Mouse (Mus musculus) heart, postnatal 0 days (tissue): ENCODE measurements around the gene Adrb1. TPM values are rescaled to one million over a fixed set of nuclear protein-coding genes. Genes with fewer than 3 reads are reported as not detected.

Experiments used
- ATAC-seq: fragments of 200-750 bp; cut with Nextera tagmentation; 2 replicates; pipeline ENCODE4 v1.8.0; 2017; ENCODE audit warnings: low read depth, moderate number of reproducible peaks, moderate library complexity; ENCODE audit not compliant: insufficient read depth
- DNase-seq: peaks from one replicate; pipeline ENCODE4 v3.0.0-alpha.2; 2016; ENCODE audit warnings: low spot score
- H3K27ac ChIP-seq: fragments of 300-500 bp; sonication (generic); 2 replicates; pipeline ENCODE4 v1.5.1; 2014; ENCODE audit warnings: low read depth, mild to moderate bottlenecking
- H3K27me3 ChIP-seq: fragments of 300-500 bp; sonication (generic); 2 replicates; pipeline ENCODE4 v1.6.1; 2014; ENCODE audit warnings: low read length, mixed read lengths; ENCODE audit not compliant: control insufficient read depth, insufficient read depth
- H3K36me3 ChIP-seq: fragments of 300-500 bp; sonication (generic); replicated peaks from 2 replicates; pipeline ENCODE4 v1.6.1; 2014; ENCODE audit warnings: low read length, mixed read lengths; ENCODE audit not compliant: control insufficient read depth, insufficient read depth
- H3K4me1 ChIP-seq: fragments of 300-500 bp; sonication (generic); 2 replicates; pipeline ENCODE4 v1.6.1; 2014; ENCODE audit warnings: antibody characterized with exemption; ENCODE audit not compliant: control insufficient read depth, insufficient read depth
- H3K4me2 ChIP-seq: fragments of 300-500 bp; sonication (generic); 2 replicates; pipeline ENCODE4 v1.6.1; 2014; ENCODE audit warnings: low read depth, mild to moderate bottlenecking, low read length, moderate library complexity
- H3K4me3 ChIP-seq: fragments of 300-500 bp; sonication (generic); 2 replicates; pipeline ENCODE4 v1.5.1; 2014; ENCODE audit warnings: low read depth, low read length
- H3K9ac ChIP-seq: fragments of 300-500 bp; sonication (generic); replicated peaks from 2 replicates; pipeline ENCODE4 v1.6.1; 2014; ENCODE audit warnings: low read depth, low read length, mixed read lengths
- H3K9me3 ChIP-seq: fragments of 300-500 bp; sonication (generic); replicated peaks from 2 replicates; pipeline ENCODE4 v1.6.1; 2016; ENCODE audit warnings: low read length; ENCODE audit not compliant: control insufficient read depth
- CTCF ChIP-seq: IDR thresholded peaks from 2 replicates; pipeline ENCODE4 v1.5.1; 2016; ENCODE audit warnings: antibody characterized with exemption, control low read depth, low read depth
- EP300 ChIP-seq: IDR thresholded peaks from 2 replicates; pipeline ENCODE4 v1.6.1; 2016; ENCODE audit warnings: antibody characterized with exemption, low read depth
- WGBS: fragments of 180-500 bp; shearing (Covaris S2); extraction: QIAGEN DNeasy Blood & Tissue Kit; methylation state at CpG from one replicate; pipeline ENCODE4 v1.1.7; 2014; 5-methylcytosine and 5-hydroxymethylcytosine counted together
- polyA plus RNA-seq: library from polyadenylated mRNA; unstranded; fragments of >200 nt; fragmentation: Nextera tagmentation; extraction: Ambion mirVana; gene quantifications from 2 replicates; pipeline ENCODE4 v1.2.1, GENCODE M21; 2015
- total RNA-seq: library from RNA; depleted of rRNA; stranded (reverse); fragments of >200 nt; gene quantifications from 2 replicates; pipeline ENCODE4 v1.2.3, GENCODE M21; 2014; ENCODE audit warnings: low replicate concordance

Adrb1 gene
- total and polyA plus RNA-seq, 2 experiments from 2014 or later: 10.9 to 30.2 TPM

GRCm38 (mm10) chr19:56687026-56687635 lies 34.9 kb upstream of the Adrb1 start:
- Histone ChIP-seq H3K9ac (no peak overlapping the region), H3K36me3 (no peaks in the 10 kb centered on the region), H3K27ac (no peak overlapping the region), H3K9me3 (no peaks in the 10 kb centered on the region), H3K4me1 (peaks cover 21% of the 10 kb centered on the region; the same call in 1 of the 2 replicates), H3K4me2 (no peak overlapping the region), H3K4me3 (no peak overlapping the region), H3K27me3 (no peaks in the 10 kb centered on the region)
- no peak for TF ChIP-seq EP300
- no peak for TF ChIP-seq CTCF
- ATAC-seq (no peak), DNase-seq (no peak)
- 85% methylated on average over 8 of the region's 8 CpGs for WGBS

DNA sequence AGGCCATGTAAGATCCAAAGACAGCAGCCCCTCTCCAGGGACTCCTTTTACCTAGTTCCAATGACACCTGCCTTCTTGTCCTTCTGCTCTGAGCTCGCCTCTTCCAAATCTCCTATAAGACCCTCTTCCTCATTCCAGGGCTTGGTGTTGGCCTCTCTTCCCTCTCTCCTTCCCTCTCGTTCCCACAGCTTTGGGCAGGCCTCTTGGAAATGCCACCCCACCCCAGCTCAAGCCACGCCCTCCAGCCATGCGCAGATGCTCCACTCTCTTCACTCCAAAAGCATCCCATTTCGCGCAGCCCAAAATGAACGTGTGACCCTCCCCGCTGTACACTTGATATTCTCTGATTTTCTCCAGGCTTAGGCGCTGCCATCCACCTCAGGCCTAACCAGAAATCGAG lies 34.3 kb upstream of the Adrb1 start:
- H3K9me3 ChIP-seq: no peaks in the 10 kb centered on the region
- H3K27me3 ChIP-seq: no peaks in the 10 kb centered on the region
- TF ChIP-seq CTCF (no peak), EP300 (no peak)
- no peak overlapping the region for H3K9ac ChIP-seq
- H3K27ac ChIP-seq: no peak overlapping the region
- H3K36me3 ChIP-seq: no peaks in the 10 kb centered on the region
- 88% methylated on average over 10 of the region's 10 CpGs for WGBS
- H3K4me3 ChIP-seq: no peak overlapping the region
- H3K4me1 ChIP-seq: peaks cover 21% of the 10 kb centered on the region; the same call in 1 of the 2 replicates
- DNase-seq: no peak
- H3K4me2 ChIP-seq: no peak overlapping the region
- ATAC-seq: no peak

- Histone ChIP-seq H3K27me3 (no peaks in the 10 kb centered on the region), H3K4me3 (no peak overlapping the region), H3K4me1 (peaks cover 13% of the 10 kb centered on the region; the same call in 1 of the 2 replicates), H3K4me2 (no peak overlapping the region), H3K9ac (no peak overlapping the region), H3K9me3 (no peaks in the 10 kb centered on the region), H3K27ac (peak overlapping the region; percentile 55; the same call in 1 of the 2 replicates), H3K36me3 (no peaks in the 10 kb centered on the region)
- WGBS: 38% methylated on average over 12 of the region's 12 CpGs
- ATAC-seq: 0 out of 2 replicates have a peak, but pooled peaks have one; percentile 8
- DNase-seq: peak; percentile 53
- TF ChIP-seq CTCF: no peak
- TF ChIP-seq EP300: no peak
These were observed 33.2 kb upstream of the Adrb1 start for GRCm38 (mm10) chr19:56688661-56689335.

DNA sequence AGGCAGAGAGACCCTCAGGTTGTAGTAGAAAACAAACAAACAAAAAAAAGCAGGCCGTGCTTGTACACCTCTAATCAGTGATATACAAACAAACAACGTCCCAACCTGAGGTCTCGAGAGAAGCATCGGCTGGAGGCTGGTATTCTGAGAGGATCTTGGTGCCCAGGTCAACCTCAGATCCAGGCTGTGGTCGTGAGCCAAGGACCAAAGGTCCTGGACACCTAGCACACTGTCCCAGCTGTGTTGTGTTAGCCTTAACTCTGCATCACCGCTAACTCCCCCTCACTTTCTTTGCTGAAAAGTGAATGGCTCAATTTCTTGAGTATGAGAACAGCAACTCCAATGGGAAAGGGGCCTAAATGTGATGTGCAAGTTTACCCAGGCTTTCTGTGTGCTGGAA lies 32.5 kb upstream of the Adrb1 start:
- H3K9ac ChIP-seq: no peak overlapping the region
- WGBS: 72% methylated on average over 6 of the region's 6 CpGs
- peaks cover 13% of the 10 kb centered on the region; the same call in 1 of the 2 replicates for H3K4me1 ChIP-seq
- no peak for ATAC-seq
- no peaks in the 10 kb centered on the region for H3K27me3 ChIP-seq
- TF ChIP-seq EP300: no peak
- no peak for TF ChIP-seq CTCF
- H3K27ac ChIP-seq: peak overlapping the region; percentile 55
- H3K4me3 ChIP-seq: no peak overlapping the region
- no peaks in the 10 kb centered on the region for H3K36me3 ChIP-seq
- no peaks in the 10 kb centered on the region for H3K9me3 ChIP-seq
- no peak for DNase-seq
- H3K4me2 ChIP-seq: no peak overlapping the region

GRCm38 (mm10) chr19:56691103-56691502 lies 30.9 kb upstream of the Adrb1 start:
- H3K9ac ChIP-seq: no peak overlapping the region
- no peak for DNase-seq
- TF ChIP-seq EP300: no peak
- no peak for TF ChIP-seq CTCF
- H3K4me2 ChIP-seq: no peak overlapping the region
- H3K27ac ChIP-seq: no peak overlapping the region
- no peak; the same call in 1 of the 2 replicates for ATAC-seq
- H3K27me3 ChIP-seq: no peaks in the 10 kb centered on the region
- no peak overlapping the region for H3K4me3 ChIP-seq
- WGBS: 97% methylated on average over 3 of the region's 3 CpGs
- H3K9me3 ChIP-seq: no peaks in the 10 kb centered on the region
- peaks cover 13% of the 10 kb centered on the region; the same call in 1 of the 2 replicates for H3K4me1 ChIP-seq
- H3K36me3 ChIP-seq: no peaks in the 10 kb centered on the region
